Mouse (Mus musculus): ENCODE measurements around the gene Allc. TPM values are rescaled to one million over a fixed set of nuclear protein-coding genes. Genes with fewer than 3 reads are reported as not detected.

The Allc gene
- total and polyA plus RNA-seq, 3 experiments: not detected

- Histone ChIP-seq H3K79me2 (replicated peaks; ENCODE audit: control insufficient read depth, extremely low read depth, insufficient read depth, poor library complexity, severe bottlenecking) (no peaks in the 10 kb centered on the region), H3K4me3 (replicated peaks in 1 of 3; ENCODE audit: low read depth in 2 of 3, low read length in 2 of 3, poor library complexity in 1 of 3) (no peak overlapping the region), H3K27me3 (replicated peaks) (peaks cover 18% of the 10 kb centered on the region), H3K9me3 (replicated peaks; ENCODE audit: low read length) (no peaks in the 10 kb centered on the region), H3K36me3 (replicated peaks in 1 of 2; ENCODE audit: control insufficient read depth in 1 of 2, insufficient read depth in 1 of 2, low read length in 1 of 2) (no peaks in the 10 kb centered on the region), H3K27ac (ENCODE audit: insufficient read depth, low read depth) (no peak overlapping the region), H3K9ac (ENCODE audit: insufficient read depth, low read depth) (no peak overlapping the region), H3K4me1 (ENCODE audit: control insufficient read depth in 1 of 2, insufficient read depth in 2 of 2) (no peaks in the 10 kb centered on the region; a peak in 1 of 4 replicates), H3K4me2 (ENCODE audit: insufficient read depth, low read depth, poor library complexity, severe bottlenecking) (no peak overlapping the region)
- TF ChIP-seq POLR2A (IDR thresholded peaks at IDR 0.05; ENCODE audit: low read depth, low read length) (no peak), HCFC1 (IDR thresholded peaks at IDR 0.05; ENCODE audit: low read depth, low read length) (no peak), SIN3A (IDR thresholded peaks at IDR 0.05; ENCODE audit: low read length) (no peak), RAD21 (IDR thresholded peaks at IDR 0.05; ENCODE audit: low read depth, low read length) (no peak), ELF1 (IDR thresholded peaks at IDR 0.05; ENCODE audit: low read depth, low read length) (no peak), CHD1 (IDR thresholded peaks at IDR 0.05; ENCODE audit: low read depth, low read length) (no peak), TCF12 (IDR thresholded peaks at IDR 0.05; ENCODE audit: low read depth, low read length) (no peak)
- in situ Hi-C loops (cut with MboI; ENCODE audit: low pct_ligation_motif_present, low pct_unique_long_range_greater_than_20kb, low sequenced_read_pairs): no loop called here
- dilution Hi-C loops (cut with MboI; ENCODE audit: extremely low pct_ligation_motif_present, extremely low pct_unique_long_range_greater_than_20kb, low sequenced_read_pairs): no loop called here
- no peak for DNase-seq (ENCODE audit: extremely low read depth)
These were observed 32.1 kb upstream of the Allc start for GRCm38 (mm10) chr12:28614401-28614800.

GRCm38 (mm10) chr12:28612391-28612790 lies 30.1 kb upstream of the Allc start:
- Histone ChIP-seq H3K4me3 (replicated peaks in 1 of 3; ENCODE audit: low read depth in 2 of 3, low read length in 2 of 3, poor library complexity in 1 of 3) (no peak overlapping the region), H3K9me3 (replicated peaks; ENCODE audit: low read length) (no peaks in the 10 kb centered on the region), H3K36me3 (replicated peaks in 1 of 2; ENCODE audit: control insufficient read depth in 1 of 2, insufficient read depth in 1 of 2, low read length in 1 of 2) (no peaks in the 10 kb centered on the region), H3K4me2 (ENCODE audit: insufficient read depth, low read depth, poor library complexity, severe bottlenecking) (no peak overlapping the region), H3K27ac (ENCODE audit: insufficient read depth, low read depth) (no peak overlapping the region), H3K4me1 (ENCODE audit: control insufficient read depth in 1 of 2, insufficient read depth in 2 of 2) (no peaks in the 10 kb centered on the region; a peak in 1 of 4 replicates), H3K27me3 (replicated peaks) (peaks cover 11% of the 10 kb centered on the region), H3K9ac (ENCODE audit: insufficient read depth, low read depth) (no peak overlapping the region), H3K79me2 (replicated peaks; ENCODE audit: control insufficient read depth, extremely low read depth, insufficient read depth, poor library complexity, severe bottlenecking) (no peaks in the 10 kb centered on the region)
- DNase-seq (ENCODE audit: extremely low read depth): no peak
- TF ChIP-seq MAX (IDR thresholded peaks at IDR 0.05; ENCODE audit: low read length) (no peak), CHD1 (IDR thresholded peaks at IDR 0.05; ENCODE audit: low read depth, low read length) (no peak), RCOR1 (conservative IDR thresholded peaks at IDR 0.05; ENCODE audit: low read depth, low read length) (no peak), EP300 (IDR thresholded peaks at IDR 0.05; ENCODE audit: low read length) (no peak), HCFC1 (IDR thresholded peaks at IDR 0.05; ENCODE audit: low read depth, low read length) (no peak), CTCF (conservative IDR thresholded peaks at IDR 0.05 in 1 of 2, IDR thresholded peaks at IDR 0.05 in 1 of 2; ENCODE audit: low read depth in 2 of 2, low read length in 2 of 2) (no peak), MAZ (IDR thresholded peaks at IDR 0.05; ENCODE audit: low read depth, low read length) (no peak), ZC3H11A (IDR thresholded peaks at IDR 0.05; ENCODE audit: low read depth, low read length) (no peak), KAT2A (IDR thresholded peaks at IDR 0.05; ENCODE audit: insufficient replicate concordance, low read length) (no peak), NELFE (IDR thresholded peaks at IDR 0.05; ENCODE audit: low read depth, low read length) (no peak), ZNF384 (IDR thresholded peaks at IDR 0.05; ENCODE audit: low read depth, low read length) (no peak), MEF2A (IDR thresholded peaks at IDR 0.05; ENCODE audit: borderline replicate concordance, low read depth, low read length) (no peak), IRF4 (IDR thresholded peaks at IDR 0.05; ENCODE audit: low read depth, low read length) (no peak), BHLHE40 (IDR thresholded peaks at IDR 0.05; ENCODE audit: low read depth, low read length) (no peak), POLR2AphosphoS2 (IDR thresholded peaks at IDR 0.05; ENCODE audit: low read depth, low read length) (no peak), E2F4 (IDR thresholded peaks at IDR 0.05; ENCODE audit: insufficient replicate concordance, low read depth, low read length) (no peak)
- dilution Hi-C loops (cut with MboI; ENCODE audit: extremely low pct_ligation_motif_present, extremely low pct_unique_long_range_greater_than_20kb, low sequenced_read_pairs): no loop called here
- in situ Hi-C loops (cut with MboI; ENCODE audit: low pct_ligation_motif_present, low pct_unique_long_range_greater_than_20kb, low sequenced_read_pairs): no loop called here

Data from CH12.LX (cell line).